Mouse (Mus musculus) liver, embryonic 14 days (tissue): Measurements from ENCODE around the gene Dyrk1a. TPM values are rescaled to one million over a fixed set of nuclear protein-coding genes. Genes with fewer than 3 reads are reported as not detected.

ENCODE experiments used
- polyA plus RNA-seq: library from polyadenylated mRNA; depleted of rRNA; stranded (reverse); fragments of >200 nt; gene quantifications from 2 replicates; pipeline ENCODE4 v1.2.3, GENCODE M21; 2012; rRNA removed

Gene Dyrk1a
- polyA plus RNA-seq: 9.3 and 10.7 TPM in 2 replicates

GRCm38 (mm10) chr16:94569229-94570176 lies at the start of gene Dyrk1a:
TSS of gene Dyrk1a (plus strand) at chr16:94570010.

GRCm38 (mm10) chr16:94526344-94527151 lies 43.3 kb upstream of the Dyrk1a start, which contains the start of gene Vps26c:
TSS of gene Vps26c (minus strand) at chr16:94526830.

Other genes starting within 250 kb of the Dyrk1a start
- 0.78 and 0.93 TPM in 2 replicates for gene Ripply3, start 241.6 kb upstream of the Dyrk1a start, polyA plus RNA-seq
- 9.9 and 10.4 TPM in 2 replicates for gene Ttc3, start 199.4 kb upstream of the Dyrk1a start, polyA plus RNA-seq
- 23.0 and 25.2 TPM in 2 replicates for gene Pigp, start 198.2 kb upstream of the Dyrk1a start, polyA plus RNA-seq
- gene Vps26c, start 43.2 kb upstream of the Dyrk1a start, polyA plus RNA-seq: 11.9 and 15.5 TPM in 2 replicates